Comparison of ENCODE assay signal across 19 mouse cellular contexts in genomic region chr10:70159651-70160320, GRCm38 (mm10). TPM values are rescaled to one million over a fixed set of nuclear protein-coding genes. Genes with fewer than 3 reads are reported as not detected.
DNase-seq lines count a peak whose midpoint lies in the region; ATAC-seq lines count a peak whose summit lies in the region.
"Had no signal": no experiment of that assay in that cellular context is flagged by ENCODE, and none has a peak within 500 bp of the region (broad histone marks: within the 10 kb centered on the region; RNA-seq: fewer than 3 reads in every experiment).

No protein-coding gene starts in this region.

- H3K4me3 ChIP-seq in midbrain, embryonic 11.5 days (ENCODE audit: low read depth, low read length) = no peak overlapping the region
- no peak overlapping the region for H3K4me3 ChIP-seq in midbrain, embryonic 10.5 days
- H3K4me3 ChIP-seq: erythroblast, embryonic 14.5 days; heart, embryonic 13.5 days; left cerebral cortex, adult 2 months; stomach, embryonic 15.5 days had no signal

- H3K36me3 ChIP-seq in midbrain, embryonic 11.5 days (ENCODE audit: control insufficient read depth, insufficient read depth, low read length) = peaks cover 9% of the 10 kb centered on the region; the same call in 1 of the 2 replicates
- peaks cover 59% of the 10 kb centered on the region for H3K36me3 ChIP-seq in midbrain, embryonic 10.5 days

- H3K4me1 ChIP-seq in midbrain, embryonic 11.5 days (ENCODE audit: control insufficient read depth, insufficient read depth, low read length) = no peaks in the 10 kb centered on the region
- H3K4me1 ChIP-seq in midbrain, embryonic 10.5 days = peaks cover 11% of the 10 kb centered on the region
- H3K4me1 ChIP-seq: stomach, embryonic 15.5 days had no signal

- H3K9ac ChIP-seq in midbrain, embryonic 11.5 days (ENCODE audit: low read length) = no peak overlapping the region
- H3K9ac ChIP-seq: heart, embryonic 13.5 days; stomach, embryonic 15.5 days had no signal

- peak; percentile 62 for ATAC-seq in frontal cortex, adult (ENCODE audit: low TSS enrichment)
- no peak for ATAC-seq in midbrain, embryonic 11.5 days (ENCODE audit: low FRiP score)
- ATAC-seq: inflammation-experienced regulatory T-cells, adult 6 months had no signal

- H3K4me2 ChIP-seq in midbrain, embryonic 11.5 days = no peak overlapping the region
- H3K4me2 ChIP-seq: heart, embryonic 13.5 days; stomach, embryonic 15.5 days had no signal

- no peak for DNase-seq in frontal cortex, postnatal 25 days (ENCODE audit: low spot score in 2 of 2)
- peak; percentile 72 for DNase-seq in midbrain, embryonic 11.5 days (ENCODE audit: low spot score, missing footprints)
- DNase-seq in midbrain, embryonic 10.5 days (ENCODE audit: low spot score) = no peak
- peak; percentile 39 for DNase-seq in cerebellum, adult 8-10 months
- peak; percentile 24 for DNase-seq in ovary, postnatal 10 days (ENCODE audit: low spot score)
- DNase-seq in testis, postnatal 14 days (ENCODE audit: low spot score) = no peak
- no peak for DNase-seq in layer of hippocampus, adult 8-10 months (ENCODE audit: low spot score in 2 of 2)
- DNase-seq: embryo, embryonic 11 days; kidney, postnatal 10 days; liver; lung, postnatal 10 days; thymus, postnatal 4 days had no signal

- 78% methylated on average over 12 of the region's 12 CpGs for WGBS in midbrain, embryonic 11.5 days
- WGBS in midbrain, embryonic 10.5 days = 79% methylated on average over 12 of the region's 12 CpGs

- H3K27ac ChIP-seq in midbrain, embryonic 11.5 days (ENCODE audit: low read depth, low read length) = no peak overlapping the region
- no peak overlapping the region for H3K27ac ChIP-seq in midbrain, embryonic 10.5 days (replicated peaks)
- H3K27ac ChIP-seq: heart, embryonic 13.5 days; left cerebral cortex, adult 2 months; stomach, embryonic 15.5 days had no signal

- H3K9me3 ChIP-seq in midbrain, embryonic 11.5 days (ENCODE audit: control insufficient read depth, low read length) = no peaks in the 10 kb centered on the region
- H3K9me3 ChIP-seq in midbrain, embryonic 10.5 days (replicated peaks) = no peaks in the 10 kb centered on the region; the same call in 1 of the 2 replicates
- H3K9me3 ChIP-seq: stomach, embryonic 15.5 days had no signal

- no peaks in the 10 kb centered on the region for H3K27me3 ChIP-seq in midbrain, embryonic 11.5 days (ENCODE audit: control insufficient read depth, insufficient read depth, low read length)
- H3K27me3 ChIP-seq in midbrain, embryonic 10.5 days (ENCODE audit: low read depth, poor library complexity, severe bottlenecking) = no peaks in the 10 kb centered on the region
- H3K27me3 ChIP-seq: heart, embryonic 13.5 days; stomach, embryonic 15.5 days had no signal

RNA-seq across cellular contexts. Expression of gene Mrln, which starts 44.7 kb away (rescaled TPM):
- 0.65 TPM in 1 of 2 replicates, not detected in the other for polyA plus RNA-seq in midbrain, embryonic 11.5 days (2014; fragmentation: Nextera tagmentation; extraction: Ambion mirVana)
- polyA plus RNA-seq in midbrain, embryonic 10.5 days (2016; fragmentation: Nextera tagmentation; extraction: Ambion mirVana) = 0.50 and 0.53 TPM in 2 replicates
- total RNA-seq in layer of hippocampus, adult 8-10 months (2022) = not detected
- total RNA-seq: left cerebral cortex, adult 2 months; monocyte, adult 5-6 weeks had no signal
- polyA plus RNA-seq: erythroblast, embryonic 14.5 days; inflammation-experienced regulatory T-cells, adult 6 months had no signal

Comparison
In these comparisons a context has a peak if more than half of its experiments do, and no peak if none do; other contexts are left out.
1. DNase-seq: peak in midbrain, embryonic 11.5 days (single experiment), cerebellum, adult 8-10 months (single experiment) and ovary, postnatal 10 days (single experiment); none in frontal cortex, postnatal 25 days (0 of 2), midbrain, embryonic 10.5 days (single experiment), testis, postnatal 14 days (single experiment) and layer of hippocampus, adult 8-10 months (0 of 2).